Mouse (Mus musculus) heart, embryonic 14.5 days (tissue): ENCODE data around the gene Narfl. TPM values are rescaled to one million over a fixed set of nuclear protein-coding genes. Genes with fewer than 3 reads are reported as not detected.

Source experiments
- ATAC-seq: fragments of 200-750 bp; cut with Nextera tagmentation; 2 replicates; pipeline ENCODE4 v1.8.0; 2017; ENCODE audit warnings: low read depth, moderate TSS enrichment; ENCODE audit not compliant: insufficient number of reproducible peaks, insufficient read depth, low FRiP score
- H3K27ac ChIP-seq, 2 experiments: fragments of 200-500 bp in 1 of 2; fragments of 300-500 bp in 1 of 2; sonication (generic) in 1 of 2; replicated peaks in 1 of 2; 2 replicates each; pipeline ENCODE4 v1.5.1; 2012 to 2014; ENCODE audit warnings: low read depth in 2 of 2, low read length in 2 of 2, control low read depth in 1 of 2, mild to moderate bottlenecking in 1 of 2, mixed read lengths in 1 of 2; ENCODE audit not compliant: control insufficient read depth in 1 of 2, insufficient read depth in 1 of 2
- H3K27me3 ChIP-seq: fragments of 300-500 bp; sonication (generic); 2 replicates; pipeline ENCODE4 v1.6.1; 2014; ENCODE audit warnings: mild to moderate bottlenecking, low read length, control low read depth; ENCODE audit not compliant: control insufficient read depth, insufficient read depth
- H3K36me3 ChIP-seq: fragments of 300-500 bp; sonication (generic); 2 replicates; pipeline ENCODE4 v1.6.1; 2014; ENCODE audit warnings: mild to moderate bottlenecking, control low read depth, low read length, mixed read lengths; ENCODE audit not compliant: control insufficient read depth, insufficient read depth
- H3K4me1 ChIP-seq, 2 experiments: fragments of 200-500 bp in 1 of 2; fragments of 300-500 bp in 1 of 2; sonication (generic) in 1 of 2; 2 replicates each; pipeline ENCODE4 v1.6.1; 2012 to 2014; ENCODE audit warnings: low read length in 2 of 2, control low read depth in 1 of 2, mixed read lengths in 1 of 2; ENCODE audit not compliant: control insufficient read depth in 2 of 2, insufficient read depth in 2 of 2
- H3K4me2 ChIP-seq: fragments of 300-500 bp; sonication (generic); 2 replicates; pipeline ENCODE4 v1.6.1; 2014; ENCODE audit warnings: mild to moderate bottlenecking, low read length
- H3K4me3 ChIP-seq, 2 experiments: fragments of 200-500 bp in 1 of 2; fragments of 300-500 bp in 1 of 2; sonication (generic) in 1 of 2; 2 replicates each; pipeline ENCODE4 v1.5.1; 2012 to 2014; ENCODE audit warnings: low read length in 2 of 2, mild to moderate bottlenecking in 2 of 2, control low read depth in 1 of 2, low read depth in 1 of 2, moderate library complexity in 1 of 2; ENCODE audit not compliant: control insufficient read depth in 1 of 2, insufficient read depth in 1 of 2
- H3K9ac ChIP-seq: fragments of 300-500 bp; sonication (generic); 2 replicates; pipeline ENCODE4 v1.6.1; 2014; ENCODE audit warnings: mild to moderate bottlenecking, low read length
- H3K9me3 ChIP-seq: fragments of 300-500 bp; sonication (generic); 2 replicates; pipeline ENCODE4 v1.6.1; 2016; ENCODE audit warnings: low read length, control low read depth; ENCODE audit not compliant: control insufficient read depth
- WGBS: fragments of 180-500 bp; shearing (Covaris S2); extraction: QIAGEN DNeasy Blood & Tissue Kit; methylation state at CpG from one replicate; pipeline ENCODE4 v1.1.7; 2014; 5-methylcytosine and 5-hydroxymethylcytosine counted together
- polyA plus RNA-seq: library from polyadenylated mRNA; unstranded; fragments of >200 nt; fragmentation: Nextera tagmentation; extraction: Ambion mirVana; gene quantifications from 2 replicates; pipeline ENCODE4 v1.2.1, GENCODE M21; 2014

Gene Narfl
- polyA plus RNA-seq, 1 experiment from 2014 or later: 37.2 TPM

DNA sequence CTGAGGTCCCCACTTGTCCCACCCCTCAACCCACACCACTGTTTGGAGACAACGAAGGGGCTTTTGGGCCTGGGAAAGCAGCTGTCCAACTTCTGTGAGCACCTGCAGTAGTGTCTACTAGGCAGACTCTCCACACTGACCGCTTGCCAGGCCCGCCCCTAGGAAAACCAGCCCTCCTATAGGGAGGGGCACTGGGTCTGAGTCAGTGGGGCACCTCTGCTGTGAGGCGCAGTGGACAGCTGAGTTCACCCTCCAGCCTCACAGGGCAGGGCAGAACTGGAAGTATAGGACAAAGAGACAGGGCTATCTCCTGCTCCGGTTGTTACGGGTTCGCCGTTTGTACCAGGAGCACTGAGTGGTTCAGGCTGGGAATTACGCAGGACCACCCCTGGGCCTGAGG lies 19.3 kb upstream of the Narfl start, which contains the start of gene Msln:
Msln (minus strand) TSS at position 138 of the 400 bp plus-strand sequence.
- ATAC-seq: no peak
- no peak within 1 kb of the TSS for H3K27ac ChIP-seq
- no peaks in the 10 kb centered on the region for H3K36me3 ChIP-seq
- peaks cover 7 to 8% of the 10 kb centered on the region in 2 experiments; a peak in 3 of 4 replicates for H3K4me1 ChIP-seq
- H3K27me3 ChIP-seq: no peaks in the 10 kb centered on the region
- H3K4me2 ChIP-seq: no peak within 1 kb of the TSS
- no peaks in the 10 kb centered on the region for H3K9me3 ChIP-seq
- WGBS: 77% methylated on average over 9 of the region's 9 CpGs
- no peak within 1 kb of the TSS for H3K9ac ChIP-seq
- H3K4me3 ChIP-seq: no peak within 1 kb of the TSS

DNA sequence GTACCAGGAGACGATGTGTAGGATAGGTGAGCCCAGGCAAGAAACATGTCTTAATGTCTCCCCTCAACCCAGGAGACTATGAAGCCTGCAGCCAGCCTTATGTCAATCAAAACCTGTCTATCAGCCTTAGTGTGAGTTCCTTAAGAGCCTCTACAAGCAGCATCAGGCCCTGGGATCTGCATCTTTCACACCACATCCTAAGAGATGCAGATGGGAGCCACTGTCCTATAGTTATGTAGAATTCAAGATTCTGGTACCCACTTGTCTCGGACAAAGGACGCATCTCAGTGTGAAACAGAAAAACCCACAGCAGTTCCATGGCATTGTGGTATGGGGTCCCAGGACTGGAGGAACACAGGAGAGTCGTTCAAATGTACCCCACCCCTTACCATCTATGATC lies 18.5 kb upstream of the Narfl start:
- Histone ChIP-seq H3K4me3 (no peak overlapping the region), H3K9me3 (no peaks in the 10 kb centered on the region), H3K27me3 (no peaks in the 10 kb centered on the region), H3K36me3 (no peaks in the 10 kb centered on the region), H3K9ac (no peak overlapping the region), H3K27ac (no peak overlapping the region), H3K4me1 (peaks cover 7 to 8% of the 10 kb centered on the region in 2 experiments; a peak in 3 of 4 replicates), H3K4me2 (no peak overlapping the region)
- WGBS: 82% methylated on average over 4 of the region's 4 CpGs
- ATAC-seq: no peak

- Histone ChIP-seq H3K36me3 (no peaks in the 10 kb centered on the region), H3K27me3 (no peaks in the 10 kb centered on the region), H3K9me3 (no peaks in the 10 kb centered on the region), H3K27ac (peak overlapping the region in 1 of 2 experiments; percentile 32; a peak in 1 of 4 replicates), H3K4me2 (no peak overlapping the region), H3K4me3 (no peak overlapping the region), H3K4me1 (peaks cover 7 to 8% of the 10 kb centered on the region in 2 experiments; a peak in 3 of 4 replicates), H3K9ac (no peak overlapping the region)
- no peak for ATAC-seq
- WGBS: 30% methylated on average over 4 of the region's 4 CpGs
These were observed 17.8 kb upstream of the Narfl start for GRCm38 (mm10) chr17:25755627-25756377.

DNA sequence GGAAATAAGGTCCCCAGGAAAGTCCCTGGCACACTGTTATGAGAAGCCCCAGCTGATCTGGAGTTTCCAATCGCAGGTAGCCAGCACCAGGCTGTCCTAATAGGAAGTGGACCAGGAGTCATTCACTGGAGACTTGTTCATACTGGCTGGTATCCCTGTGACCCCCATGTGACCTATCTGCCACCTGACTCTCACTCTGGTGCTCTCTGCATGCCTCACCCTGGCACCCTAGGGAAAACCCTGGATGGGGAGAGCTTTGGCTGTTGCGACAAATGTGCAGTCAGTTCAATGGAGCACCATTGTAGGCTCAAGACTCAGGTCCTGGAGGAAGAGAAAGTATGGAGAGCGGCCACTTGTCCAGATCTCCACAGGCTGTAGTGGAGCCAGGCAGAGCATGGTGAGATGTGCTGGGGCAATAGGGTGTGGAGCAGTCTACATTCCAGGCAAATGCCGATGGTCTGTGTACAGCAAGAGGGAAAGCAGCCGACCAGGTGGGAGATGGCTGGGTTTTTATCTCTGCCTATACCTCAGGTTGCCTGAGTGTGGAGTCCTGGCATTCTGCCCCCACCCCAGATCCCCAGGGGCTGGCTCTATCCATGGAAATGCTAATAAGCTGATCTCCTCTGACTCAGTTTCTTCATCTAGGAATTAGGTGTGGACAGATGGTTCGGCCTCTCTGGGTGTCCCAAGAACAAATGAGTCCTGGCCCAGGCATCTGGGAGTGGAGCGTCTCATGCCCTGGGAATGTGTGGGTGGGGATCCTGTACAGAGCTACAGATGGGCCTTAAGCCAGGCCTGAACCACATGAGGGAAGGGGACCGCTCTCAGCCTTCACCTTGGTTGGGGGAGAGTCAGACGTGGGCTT lies 17.0 kb upstream of the Narfl start:
- Histone ChIP-seq H3K27ac (peak overlapping the region in 1 of 2 experiments; percentile 32; a peak in 1 of 4 replicates), H3K4me2 (no peak overlapping the region), H3K36me3 (no peaks in the 10 kb centered on the region), H3K4me3 (no peak overlapping the region), H3K27me3 (no peaks in the 10 kb centered on the region), H3K4me1 (peaks cover 2 to 3% of the 10 kb centered on the region in 2 experiments; a peak in 2 of 4 replicates), H3K9me3 (no peaks in the 10 kb centered on the region), H3K9ac (no peak overlapping the region)
- 63% methylated on average over 9 of the region's 9 CpGs for WGBS
- ATAC-seq: 0 out of 2 replicates have a peak, but pooled peaks have one; percentile 29

GRCm38 (mm10) chr17:25757691-25758090 lies 15.9 kb upstream of the Narfl start:
- no peak overlapping the region for H3K4me2 ChIP-seq
- no peak overlapping the region for H3K9ac ChIP-seq
- H3K27me3 ChIP-seq: no peaks in the 10 kb centered on the region
- no peak overlapping the region for H3K4me3 ChIP-seq
- WGBS: 55% methylated on average over 3 of the region's 3 CpGs
- no peak overlapping the region for H3K27ac ChIP-seq
- H3K36me3 ChIP-seq: no peaks in the 10 kb centered on the region
- peaks cover 0 to 2% of the 10 kb centered on the region in 2 experiments; a peak in 1 of 4 replicates for H3K4me1 ChIP-seq
- no peaks in the 10 kb centered on the region for H3K9me3 ChIP-seq
- no peak for ATAC-seq

GRCm38 (mm10) chr17:25760148-25760547 lies 13.4 kb upstream of the Narfl start:
- Histone ChIP-seq H3K4me3 (no peak overlapping the region), H3K27me3 (no peaks in the 10 kb centered on the region), H3K4me2 (no peak overlapping the region), H3K9me3 (no peaks in the 10 kb centered on the region), H3K36me3 (no peaks in the 10 kb centered on the region), H3K4me1 (peaks cover 0 to 2% of the 10 kb centered on the region in 2 experiments; a peak in 1 of 4 replicates), H3K27ac (no peak overlapping the region), H3K9ac (no peak overlapping the region)
- no peak for ATAC-seq
- 63% methylated on average over 8 of the region's 8 CpGs for WGBS

DNA sequence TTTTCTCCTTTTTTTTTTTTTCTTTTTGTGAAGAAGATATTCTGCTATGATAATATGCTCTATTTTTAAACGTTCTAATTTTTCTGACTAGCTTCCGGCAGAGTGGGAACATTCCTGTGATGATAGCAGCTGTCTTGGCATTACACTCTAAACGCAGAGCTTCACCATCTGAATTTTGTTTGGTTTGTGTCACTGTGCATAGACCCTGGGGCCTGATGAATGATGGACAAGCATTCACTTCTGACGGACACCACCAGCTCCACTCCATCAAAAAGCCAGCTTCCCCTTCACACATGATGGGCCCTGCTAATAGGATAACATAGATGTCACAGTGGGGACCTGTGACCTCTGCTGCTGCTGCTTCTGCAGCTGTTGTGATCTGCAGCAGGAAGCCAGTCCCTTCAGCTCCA lies 12.0 kb upstream of the Narfl start:
- H3K9me3 ChIP-seq: no peaks in the 10 kb centered on the region
- no peak for ATAC-seq
- WGBS: 21% methylated on average over 4 of the region's 4 CpGs

More for the DNA sequence above, 12.0 kb upstream of the Narfl start:
- Histone ChIP-seq H3K4me1 (no peaks in the 10 kb centered on the region; a peak in 1 of 4 replicates), H3K27ac (no peak overlapping the region), H3K27me3 (no peaks in the 10 kb centered on the region; the same call in 1 of the 2 replicates), H3K4me2 (no peak overlapping the region), H3K9ac (no peak overlapping the region), H3K4me3 (no peak overlapping the region), H3K36me3 (no peaks in the 10 kb centered on the region)
